Mouse (Mus musculus) testis, postnatal 14 days (tissue): ENCODE results near the gene Rapgefl1.
A peak's percentile ranks its signal among the peaks of the same experiment; 100 is the strongest.

Experiments
- DNase-seq: peaks from one replicate; pipeline ENCODE4 v3.0.0; 2021; ENCODE audit warnings: low spot score

Rapgefl1 gene

GRCm38 (mm10) chr11:98836651-98837141 lies at the start of gene Rapgefl1:
Gene Rapgefl1 (plus strand): TSS chr11:98836785.
- DNase-seq = peak; percentile 75

GRCm38 (mm10) chr11:98787229-98787628 lies 49.4 kb upstream of the Rapgefl1 start:
- peak; percentile 26 for DNase-seq

- DNase-seq = no peak
Observed at GRCm38 (mm10) chr11:98787691-98788090, 48.9 kb upstream of the Rapgefl1 start.

GRCm38 (mm10) chr11:98788139-98788538 lies 48.4 kb upstream of the Rapgefl1 start:
- peak; percentile 5 for DNase-seq

GRCm38 (mm10) chr11:98788550-98789218 lies 47.9 kb upstream of the Rapgefl1 start:
- peak; percentile 90 for DNase-seq

GRCm38 (mm10) chr11:98789219-98789807 lies 47.3 kb upstream of the Rapgefl1 start:
- DNase-seq = no peak

- DNase-seq = no peak
Observed at GRCm38 (mm10) chr11:98789824-98790223, 46.8 kb upstream of the Rapgefl1 start.

GRCm38 (mm10) chr11:98790631-98791205 lies 45.9 kb upstream of the Rapgefl1 start:
- DNase-seq = no peak

GRCm38 (mm10) chr11:98791448-98791847 lies 45.1 kb upstream of the Rapgefl1 start:
- no peak for DNase-seq

- no peak for DNase-seq
Observed at GRCm38 (mm10) chr11:98792081-98792480, 44.5 kb upstream of the Rapgefl1 start.

- DNase-seq = peak; percentile 84
Observed at GRCm38 (mm10) chr11:98794469-98795014, 42.0 kb upstream of the Rapgefl1 start.

- peak; percentile 89 for DNase-seq
Observed at GRCm38 (mm10) chr11:98795015-98795713, 41.4 kb upstream of the Rapgefl1 start, which contains the start of gene Msl1. Gene Msl1 (plus strand): TSS chr11:98795516.

GRCm38 (mm10) chr11:98795714-98796514 lies 40.7 kb upstream of the Rapgefl1 start:
- DNase-seq = peak; percentile 71

GRCm38 (mm10) chr11:98796515-98797216 lies 39.9 kb upstream of the Rapgefl1 start:
- no peak for DNase-seq

GRCm38 (mm10) chr11:98797306-98797705 lies 39.3 kb upstream of the Rapgefl1 start:
- DNase-seq = no peak

GRCm38 (mm10) chr11:98797909-98798308 lies 38.7 kb upstream of the Rapgefl1 start:
- no peak for DNase-seq

GRCm38 (mm10) chr11:98804605-98805004 lies 32.0 kb upstream of the Rapgefl1 start, which contains the start of gene Casc3:
Gene Casc3 (plus strand): TSS chr11:98804905.
- no peak for DNase-seq

GRCm38 (mm10) chr11:98808417-98808816 lies 28.2 kb upstream of the Rapgefl1 start:
- no peak for DNase-seq

GRCm38 (mm10) chr11:98809457-98810290 lies 26.9 kb upstream of the Rapgefl1 start:
- peak; percentile 99 for DNase-seq

GRCm38 (mm10) chr11:98810686-98811085 lies 25.9 kb upstream of the Rapgefl1 start:
- DNase-seq = no peak
